Mouse (Mus musculus): Measurements from ENCODE around the gene Homer1.

DNA sequence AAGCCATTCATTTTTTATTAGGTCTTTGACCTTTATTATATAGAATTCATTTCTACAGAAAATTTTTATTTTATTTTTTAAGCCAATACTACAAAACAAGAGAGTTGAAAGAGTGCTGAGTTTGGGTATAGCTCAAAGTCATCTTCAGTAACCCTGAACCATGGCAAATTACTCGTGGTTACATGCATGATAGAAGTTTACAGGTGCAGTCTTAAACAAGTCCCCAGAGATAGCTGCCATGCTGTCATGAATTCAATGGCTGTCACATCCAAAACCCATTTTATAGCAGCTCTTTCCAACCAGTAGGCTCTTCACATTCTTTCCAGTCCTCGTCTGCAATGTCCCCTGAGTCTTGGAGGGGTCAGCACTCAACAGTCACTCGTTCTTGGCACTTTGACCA, 26.9 kb downstream of the Homer1 start:
- TF ChIP-seq POLR2A (IDR thresholded peaks at IDR 0.05; ENCODE audit: insufficient read length, low read depth) (no peak), MYOD1 (IDR thresholded peaks at IDR 0.05; ENCODE audit: control insufficient read depth in 1 of 3, insufficient read length in 2 of 3, low read depth in 2 of 3) (no peak), MAX (IDR thresholded peaks at IDR 0.05; ENCODE audit: low read depth) (no peak), USF1 (IDR thresholded peaks at IDR 0.05; ENCODE audit: low read depth) (no peak), TCF3 (IDR thresholded peaks at IDR 0.05; ENCODE audit: insufficient read length, low read depth) (no peak), E2F4 (IDR thresholded peaks at IDR 0.05; ENCODE audit: insufficient read depth) (no peak), TCF12 (IDR thresholded peaks at IDR 0.05; ENCODE audit: insufficient read depth, poor library complexity, severe bottlenecking) (no peak), MYOG (IDR thresholded peaks at IDR 0.05; ENCODE audit: control insufficient read depth in 1 of 3, insufficient read depth in 1 of 3, insufficient read length in 2 of 3, low read depth in 2 of 3) (no peak), POLR2AphosphoS2 (IDR thresholded peaks at IDR 0.05; ENCODE audit: insufficient read length, low read depth) (no peak), CEBPB (IDR thresholded peaks at IDR 0.05; ENCODE audit: insufficient read depth, poor library complexity, severe bottlenecking) (no peak), SRF (IDR thresholded peaks at IDR 0.05; ENCODE audit: control insufficient read depth, insufficient read length, low read depth) (no peak)
